ENCODE assay signal across 1 mouse cellular context in the genomic region with DNA sequence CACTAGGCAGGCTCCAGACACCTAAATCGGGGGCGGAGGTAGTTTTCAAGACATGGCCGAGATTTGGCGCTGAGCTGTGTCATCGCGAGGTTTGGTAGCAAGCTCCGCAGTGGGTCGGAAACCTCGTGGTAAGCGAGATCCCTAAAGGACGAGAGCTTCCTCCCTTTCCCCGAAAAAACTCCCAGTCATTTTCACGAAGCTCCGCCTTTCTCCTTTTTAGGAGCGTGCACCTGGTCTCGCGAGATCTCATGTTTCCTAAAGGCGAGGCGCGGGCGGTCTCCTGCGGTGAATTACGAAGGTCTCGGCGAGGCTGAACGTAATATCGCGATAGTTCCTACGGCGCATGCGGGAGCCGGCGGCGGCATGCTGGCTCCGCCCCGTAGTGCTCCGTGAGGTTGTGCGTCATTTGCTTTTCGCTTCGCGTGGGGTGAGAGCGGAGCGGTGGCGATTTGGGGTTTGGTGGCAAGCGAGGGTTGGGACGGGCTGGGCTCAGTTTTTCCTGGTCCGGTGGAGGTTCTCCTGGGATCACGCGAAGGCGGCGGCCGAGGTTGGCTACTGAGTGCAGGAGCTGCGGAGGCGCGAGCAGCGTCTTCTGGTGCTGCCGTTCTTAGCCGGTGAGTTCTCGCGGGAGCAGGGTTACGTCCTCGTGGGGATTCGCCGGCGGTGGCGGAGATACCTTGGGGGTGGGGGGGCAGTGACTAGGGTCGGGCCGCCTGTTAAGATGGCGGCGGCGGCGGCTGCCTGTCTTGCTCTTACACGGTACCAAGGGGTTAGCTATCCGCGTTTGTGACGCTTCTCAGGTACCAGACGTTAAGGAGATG.
TF ChIP-seq lines count a peak whose summit lies in the region.

No protein-coding gene starts in this region.

TF ChIP-seq in CH12.LX, 34 proteins besides CTCF, POLR2A, EP300 and RAD21 (continued from another document):
- TF ChIP-seq ELF1 (IDR thresholded peaks at IDR 0.05; ENCODE audit: low read depth, low read length) (peak; percentile 25; the same call in 1 of the 2 replicates), NRF1 (IDR thresholded peaks at IDR 0.05; ENCODE audit: low read depth, low read length) (peak; percentile 83)
